Mouse (Mus musculus): ENCODE data around the gene Jmjd1c. TPM values are rescaled to one million over a fixed set of nuclear protein-coding genes. Genes with fewer than 3 reads are reported as not detected.

Jmjd1c gene
- total RNA-seq, 4 experiments from 2014 or later = 54.1 to 103 (median 65.0) TPM

Other genes starting within 250 kb of the Jmjd1c start
- 10 to 100 TPM; 33.5 to 49.1 (median 44.9) TPM for gene Reep3, start 820 bp downstream of the Jmjd1c start, total RNA-seq (2022)
- 10 to 100 TPM; 12.8 to 17.6 (median 15.5) TPM for gene Nrbf2, start 189.2 kb downstream of the Jmjd1c start, total RNA-seq (2022)